Mouse (Mus musculus) stomach, embryonic 14.5 days (tissue): ENCODE data around the gene Lasp1. TPM values are rescaled to one million over a fixed set of nuclear protein-coding genes. Genes with fewer than 3 reads are reported as not detected.

Source experiments
- ATAC-seq: fragments of 200-750 bp; cut with Nextera tagmentation; 2 replicates; pipeline ENCODE4 v1.8.0; 2017; ENCODE audit warnings: low read depth, moderate TSS enrichment; ENCODE audit not compliant: insufficient number of reproducible peaks, insufficient read depth, low FRiP score
- H3K27ac ChIP-seq: fragments of 300-500 bp; sonication (generic); 2 replicates; pipeline ENCODE4 v1.5.1; 2014; ENCODE audit warnings: mild to moderate bottlenecking, low read length, moderate library complexity, mixed read lengths
- H3K27me3 ChIP-seq: fragments of 300-500 bp; sonication (generic); 2 replicates; pipeline ENCODE4 v1.6.1; 2014; ENCODE audit warnings: low read length, control low read depth, mixed read lengths; ENCODE audit not compliant: control insufficient read depth, insufficient read depth
- H3K36me3 ChIP-seq: fragments of 300-500 bp; sonication (generic); 2 replicates; pipeline ENCODE4 v1.6.1; 2014; ENCODE audit warnings: mild to moderate bottlenecking, control low read depth, low read length, moderate library complexity, mixed read lengths; ENCODE audit not compliant: control insufficient read depth, insufficient read depth
- H3K4me1 ChIP-seq: fragments of 300-500 bp; sonication (generic); 2 replicates; pipeline ENCODE4 v1.6.1; 2014; ENCODE audit warnings: low read length, control low read depth, mixed read lengths; ENCODE audit not compliant: control insufficient read depth, insufficient read depth
- H3K4me2 ChIP-seq: fragments of 300-500 bp; sonication (generic); replicated peaks from 2 replicates; pipeline ENCODE4 v1.6.1; 2014; ENCODE audit warnings: low read depth, low read length, control low read depth
- H3K4me3 ChIP-seq: fragments of 300-500 bp; sonication (generic); 2 replicates; pipeline ENCODE4 v1.5.1; 2014; ENCODE audit warnings: low read depth, low read length, control low read depth
- H3K9ac ChIP-seq: fragments of 300-500 bp; sonication (generic); replicated peaks from 2 replicates; pipeline ENCODE4 v1.6.1; 2014; ENCODE audit warnings: low read depth, mild to moderate bottlenecking, control low read depth, low read length, moderate library complexity, mixed read lengths
- H3K9me3 ChIP-seq: fragments of 300-500 bp; sonication (generic); 2 replicates; pipeline ENCODE4 v1.6.1; 2016; ENCODE audit warnings: low read depth, low read length, control low read depth; ENCODE audit not compliant: control insufficient read depth
- WGBS: fragments of 180-500 bp; shearing (Covaris S2); extraction: QIAGEN DNeasy Blood & Tissue Kit; methylation state at CpG from one replicate; pipeline ENCODE4 v1.1.7; 2014; 5-methylcytosine and 5-hydroxymethylcytosine counted together
- polyA plus RNA-seq: library from polyadenylated mRNA; unstranded; fragments of >200 nt; fragmentation: Nextera tagmentation; extraction: Ambion mirVana; gene quantifications from 2 replicates; pipeline ENCODE4 v1.2.1, GENCODE M21; 2014

The Lasp1 gene
- polyA plus RNA-seq, 1 experiment from 2014 or later = 73.2 TPM

DNA sequence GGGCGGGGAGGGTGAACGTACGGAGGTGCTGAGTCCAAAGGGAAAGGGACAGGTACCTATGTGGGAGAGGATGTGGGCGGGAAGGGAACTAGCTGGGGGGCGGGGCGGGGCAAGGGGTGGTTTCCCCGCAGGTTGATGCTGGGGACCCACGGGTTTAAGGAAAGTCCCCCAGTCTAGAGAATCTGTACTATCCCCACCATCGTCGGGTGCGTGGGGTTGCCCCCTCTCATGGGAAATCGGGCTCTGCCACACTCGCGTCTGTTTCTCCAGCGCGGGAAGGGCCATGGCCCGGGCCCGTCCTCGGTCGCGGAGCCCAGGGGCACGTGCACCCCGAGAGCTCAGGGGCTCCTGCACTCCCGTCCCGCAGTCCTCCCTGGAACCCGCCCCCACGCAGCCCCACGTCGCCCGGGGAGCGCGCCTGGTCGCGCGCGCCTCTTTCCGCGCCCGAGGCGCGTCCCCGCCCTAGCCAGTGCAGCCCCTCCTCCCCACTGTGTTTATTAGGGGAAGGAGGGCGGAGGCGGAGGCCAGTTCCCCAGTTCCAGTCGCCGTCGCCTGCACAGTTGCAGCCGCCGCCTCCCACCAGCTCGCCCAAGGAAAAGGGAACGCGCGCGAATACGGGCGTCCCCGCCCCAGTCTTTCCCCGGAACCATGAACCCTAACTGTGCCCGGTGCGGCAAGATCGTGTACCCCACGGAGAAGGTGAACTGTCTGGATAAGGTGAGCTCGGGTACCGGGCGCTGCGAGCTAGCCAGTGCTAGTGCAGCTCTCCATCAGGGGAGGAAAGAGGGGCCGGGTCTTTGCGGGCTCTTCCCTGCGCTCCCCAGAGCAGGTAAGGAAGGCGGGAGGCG lies 570 bp downstream of the Lasp1 start:
- H3K9ac ChIP-seq = peak overlapping the region; percentile 86
- H3K4me3 ChIP-seq = peak overlapping the region; percentile 86
- no peaks in the 10 kb centered on the region for H3K9me3 ChIP-seq
- peak overlapping the region; percentile 97 for H3K27ac ChIP-seq
- peak; percentile 69 for ATAC-seq
- peaks cover 28% of the 10 kb centered on the region for H3K4me1 ChIP-seq
- no peaks in the 10 kb centered on the region for H3K36me3 ChIP-seq
- H3K27me3 ChIP-seq = no peaks in the 10 kb centered on the region
- under 1% methylated on average over 66 of the region's 71 CpGs for WGBS
- peak overlapping the region; percentile 89 for H3K4me2 ChIP-seq

DNA sequence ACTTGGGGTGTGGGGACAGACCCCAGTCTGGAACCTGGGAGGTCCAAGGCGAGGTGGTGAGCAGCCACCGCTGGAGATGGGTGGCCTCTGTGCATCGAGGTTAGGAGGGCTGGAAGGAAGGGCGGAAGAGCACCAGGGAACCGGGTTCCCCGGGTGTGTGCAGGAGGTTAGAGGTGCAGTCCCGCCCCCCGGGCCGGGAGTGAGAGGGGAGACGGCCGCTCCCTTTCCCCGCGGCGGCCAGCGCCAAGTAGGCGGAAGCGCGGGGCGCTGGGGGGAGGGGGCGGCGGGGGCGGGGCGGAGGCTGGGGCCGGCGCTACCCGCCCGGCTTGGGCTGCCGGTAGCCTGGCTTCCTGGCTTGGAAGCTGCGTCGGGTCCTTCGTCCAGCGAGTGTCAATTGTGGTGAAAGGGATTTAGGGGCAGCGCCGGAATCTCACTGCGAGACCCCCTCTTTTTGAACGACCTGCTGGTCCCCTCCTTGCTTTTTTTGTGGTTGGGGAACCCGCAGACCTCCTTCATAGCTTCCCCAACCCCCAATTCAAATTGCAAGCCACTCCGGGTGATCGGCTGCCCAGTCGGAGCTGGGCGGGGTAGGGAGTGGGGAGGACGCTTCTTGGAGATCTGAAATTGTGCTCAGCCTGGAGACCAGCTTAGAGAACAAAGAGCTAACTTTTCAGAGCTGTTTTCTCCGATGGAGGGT lies 1.3 kb downstream of the Lasp1 start:
- no peaks in the 10 kb centered on the region for H3K27me3 ChIP-seq
- no peaks in the 10 kb centered on the region for H3K9me3 ChIP-seq
- under 1% methylated on average over 28 of the region's 43 CpGs for WGBS
- H3K9ac ChIP-seq = peak overlapping the region; percentile 86
- peak overlapping the region; percentile 89 for H3K4me2 ChIP-seq
- H3K4me3 ChIP-seq = peak overlapping the region; percentile 86
- peak overlapping the region; percentile 97 for H3K27ac ChIP-seq
- H3K4me1 ChIP-seq = peaks cover 36% of the 10 kb centered on the region
- ATAC-seq = peak; percentile 65
- H3K36me3 ChIP-seq = no peaks in the 10 kb centered on the region

DNA sequence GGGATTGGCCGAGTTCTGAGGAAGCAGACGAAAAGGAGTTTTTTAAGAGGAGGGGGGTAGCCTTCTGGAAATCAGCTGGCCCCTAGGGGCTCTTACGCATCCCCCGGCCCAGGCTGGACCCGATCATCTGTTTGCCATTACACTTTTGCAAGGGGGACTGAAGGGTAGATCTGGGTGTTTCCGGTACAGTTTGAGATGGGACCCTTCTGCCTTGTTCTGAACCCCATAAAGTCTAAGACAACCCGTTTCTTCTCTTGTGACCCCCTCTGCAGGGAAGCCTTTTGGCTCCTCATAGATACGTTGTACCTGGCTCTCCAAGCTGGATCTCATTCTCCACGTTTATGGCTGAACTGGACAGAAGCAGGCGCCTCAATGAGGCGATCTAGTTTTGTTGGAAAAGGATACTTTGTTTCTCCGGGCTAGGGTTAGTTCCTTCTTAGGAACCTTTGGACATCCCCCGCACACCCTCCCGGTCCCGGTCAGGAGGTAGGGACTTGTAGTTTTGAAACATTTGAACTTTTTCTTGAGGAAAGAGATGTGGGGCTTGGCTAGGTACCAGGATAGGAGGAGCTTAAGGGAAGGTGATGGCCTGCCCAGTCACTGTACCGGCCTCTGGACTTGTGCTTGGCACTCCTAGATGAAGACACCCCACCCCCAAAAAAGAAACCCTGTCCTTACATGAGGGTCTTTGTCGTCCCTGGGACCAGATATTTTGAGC lies 2.0 kb downstream of the Lasp1 start:
- Histone ChIP-seq H3K4me2 (peak overlapping the region; percentile 89), H3K4me1 (peaks cover 43% of the 10 kb centered on the region), H3K27ac (peak overlapping the region; percentile 97), H3K4me3 (peak overlapping the region; percentile 86), H3K36me3 (no peaks in the 10 kb centered on the region), H3K27me3 (no peaks in the 10 kb centered on the region), H3K9me3 (no peaks in the 10 kb centered on the region), H3K9ac (peak overlapping the region; percentile 86)
- whole genome bisulfite sequencing = 2% methylated on average over 17 of the region's 17 CpGs
- no peak for ATAC-seq

DNA sequence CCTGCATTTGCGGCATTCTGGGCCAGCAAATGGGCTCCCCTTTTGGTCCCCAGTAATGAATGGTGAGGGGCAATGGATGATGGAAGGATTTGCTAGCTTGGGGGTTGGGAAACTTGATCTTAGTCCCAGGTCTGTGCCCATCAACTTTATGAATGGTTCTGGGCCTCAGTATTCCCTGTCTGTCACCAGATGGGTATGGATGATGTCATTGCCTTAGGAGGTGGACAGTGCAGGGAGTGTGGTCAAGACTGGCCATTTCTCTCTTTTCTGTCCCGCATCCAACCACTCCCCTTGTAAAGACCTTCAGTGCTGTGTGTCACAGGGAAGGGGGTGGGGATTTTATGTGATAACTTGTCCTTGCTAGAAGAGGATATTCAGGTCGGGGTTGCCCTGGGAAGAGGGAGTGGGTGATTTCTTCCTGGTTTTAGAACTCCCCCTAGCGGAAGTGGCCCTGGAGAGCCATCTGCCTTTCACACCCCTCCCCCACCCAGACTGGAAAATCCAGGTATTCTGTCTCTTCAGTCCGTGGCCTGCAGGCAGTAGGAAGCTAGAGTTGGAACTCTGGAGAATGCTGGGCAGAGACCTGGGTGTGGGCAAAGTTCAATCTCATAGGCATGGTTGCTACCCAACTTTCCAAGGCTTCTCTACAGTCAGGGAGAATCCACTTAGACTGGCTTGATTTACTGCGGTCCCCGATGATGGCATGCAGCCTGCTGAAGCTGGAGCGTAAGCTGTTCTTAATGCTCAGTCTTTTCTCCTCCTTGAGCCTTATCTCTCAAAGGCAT lies 2.8 kb downstream of the Lasp1 start:
- no peak for ATAC-seq
- WGBS = 20% methylated on average over 8 of the region's 8 CpGs
- Histone ChIP-seq H3K4me1 (peaks cover 50% of the 10 kb centered on the region), H3K36me3 (no peaks in the 10 kb centered on the region), H3K9me3 (no peaks in the 10 kb centered on the region), H3K4me3 (peak overlapping the region; percentile 86), H3K27me3 (no peaks in the 10 kb centered on the region), H3K4me2 (peak overlapping the region; percentile 89), H3K9ac (peak overlapping the region; percentile 86; the same call in 1 of the 2 replicates), H3K27ac (peak overlapping the region; percentile 97)

DNA sequence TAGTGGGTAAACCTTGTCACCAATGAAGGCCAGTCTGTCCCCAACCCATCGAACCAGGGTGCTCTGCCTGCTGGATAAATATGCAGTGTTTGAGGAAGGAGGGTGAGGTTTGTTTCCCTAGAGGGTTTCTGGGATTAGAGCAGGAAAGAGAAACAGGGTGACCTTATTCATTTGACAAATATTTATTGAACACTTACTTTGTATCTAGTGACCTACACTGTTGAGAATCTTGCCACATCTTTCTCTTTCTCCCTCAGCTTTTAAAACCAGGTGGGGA lies 3.3 kb downstream of the Lasp1 start:
- ATAC-seq = no peak

DNA sequence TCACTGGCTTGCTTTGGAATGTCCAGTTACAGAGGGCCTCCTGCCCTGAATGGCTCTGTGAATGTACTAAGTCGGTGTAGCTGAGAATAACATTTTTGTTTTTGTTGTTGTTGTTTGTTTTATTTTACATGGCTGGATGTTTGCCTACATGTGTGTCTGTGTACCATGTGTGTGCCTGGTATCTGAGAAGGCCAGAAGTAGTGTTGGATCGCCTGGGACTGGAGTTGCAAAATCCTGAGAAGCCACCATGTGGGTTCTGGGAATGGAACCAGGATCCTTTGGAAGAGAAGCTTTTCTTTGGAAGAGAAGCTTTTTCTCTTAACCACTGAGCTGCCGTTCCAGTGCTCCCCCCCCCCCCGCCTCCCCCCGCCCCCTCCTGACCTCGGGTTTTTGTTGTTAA lies 3.7 kb downstream of the Lasp1 start:
- peak overlapping the region; percentile 89 for H3K4me2 ChIP-seq
- H3K9me3 ChIP-seq = no peaks in the 10 kb centered on the region
- H3K27me3 ChIP-seq = no peaks in the 10 kb centered on the region
- H3K4me3 ChIP-seq = no peak overlapping the region
- peaks cover 59% of the 10 kb centered on the region for H3K4me1 ChIP-seq
- H3K27ac ChIP-seq = peak overlapping the region; percentile 97
- no peak overlapping the region for H3K9ac ChIP-seq
- H3K36me3 ChIP-seq = peaks cover 7% of the 10 kb centered on the region
- ATAC-seq = no peak
- 34% methylated on average over 6 of the region's 6 CpGs for WGBS

More for the DNA sequence above, 3.3 kb downstream of the Lasp1 start:
- H3K4me3 ChIP-seq = peak overlapping the region; percentile 86; the same call in 1 of the 2 replicates
- no peak overlapping the region for H3K9ac ChIP-seq
- no peaks in the 10 kb centered on the region for H3K27me3 ChIP-seq
- H3K27ac ChIP-seq = peak overlapping the region; percentile 97
- peaks cover 3% of the 10 kb centered on the region for H3K36me3 ChIP-seq
- 12% methylated on average over 1 of the region's 1 CpGs for WGBS
- peaks cover 55% of the 10 kb centered on the region for H3K4me1 ChIP-seq
- H3K9me3 ChIP-seq = no peaks in the 10 kb centered on the region
- peak overlapping the region; percentile 89 for H3K4me2 ChIP-seq

DNA sequence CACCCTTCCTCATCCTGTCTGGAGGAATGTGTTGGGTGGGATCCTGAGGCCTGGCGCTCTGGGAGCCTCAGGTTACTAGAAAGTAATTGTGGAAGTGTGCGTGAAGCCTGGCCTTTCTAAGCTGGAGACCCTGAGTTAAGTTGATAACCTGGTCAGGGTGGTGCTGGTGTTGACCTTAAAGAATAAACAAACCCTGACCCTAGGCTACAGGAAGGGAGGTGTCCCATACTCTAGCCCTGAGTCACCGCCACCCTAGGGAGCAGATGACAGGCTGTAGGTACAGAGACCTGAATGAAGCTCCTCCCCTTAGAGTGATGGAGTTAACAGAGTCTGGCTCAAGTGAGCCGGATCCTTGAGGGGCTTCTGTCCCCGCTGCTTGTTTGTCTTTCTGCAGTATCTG lies 5.0 kb downstream of the Lasp1 start:
- H3K4me3 ChIP-seq = no peak overlapping the region
- no peaks in the 10 kb centered on the region for H3K27me3 ChIP-seq
- WGBS = 59% methylated on average over 5 of the region's 5 CpGs
- no peak overlapping the region for H3K9ac ChIP-seq
- peaks cover 18% of the 10 kb centered on the region for H3K36me3 ChIP-seq
- no peaks in the 10 kb centered on the region for H3K9me3 ChIP-seq
- H3K4me2 ChIP-seq = peak overlapping the region; percentile 48; the same call in 1 of the 2 replicates
- H3K4me1 ChIP-seq = peaks cover 72% of the 10 kb centered on the region
- no peak for ATAC-seq
- H3K27ac ChIP-seq = peak overlapping the region; percentile 92; the same call in 1 of the 2 replicates
